Mouse (Mus musculus) stomach, embryonic 14.5 days (tissue): Measurements from ENCODE around the gene Atxn1. TPM values are rescaled to one million over a fixed set of nuclear protein-coding genes. Genes with fewer than 3 reads are reported as not detected.
A peak's percentile ranks its signal among the peaks of the same experiment; 100 is the strongest.

Source experiments
- ATAC-seq: fragments of 200-750 bp; cut with Nextera tagmentation; 2 replicates; pipeline ENCODE4 v1.8.0; 2017; ENCODE audit warnings: low read depth, moderate TSS enrichment; ENCODE audit not compliant: insufficient number of reproducible peaks, insufficient read depth, low FRiP score
- H3K27ac ChIP-seq: fragments of 300-500 bp; sonication (generic); 2 replicates; pipeline ENCODE4 v1.5.1; 2014; ENCODE audit warnings: mild to moderate bottlenecking, low read length, moderate library complexity, mixed read lengths
- H3K27me3 ChIP-seq: fragments of 300-500 bp; sonication (generic); 2 replicates; pipeline ENCODE4 v1.6.1; 2014; ENCODE audit warnings: low read length, control low read depth, mixed read lengths; ENCODE audit not compliant: control insufficient read depth, insufficient read depth
- H3K36me3 ChIP-seq: fragments of 300-500 bp; sonication (generic); 2 replicates; pipeline ENCODE4 v1.6.1; 2014; ENCODE audit warnings: mild to moderate bottlenecking, control low read depth, low read length, moderate library complexity, mixed read lengths; ENCODE audit not compliant: control insufficient read depth, insufficient read depth
- H3K4me1 ChIP-seq: fragments of 300-500 bp; sonication (generic); 2 replicates; pipeline ENCODE4 v1.6.1; 2014; ENCODE audit warnings: low read length, control low read depth, mixed read lengths; ENCODE audit not compliant: control insufficient read depth, insufficient read depth
- H3K4me2 ChIP-seq: fragments of 300-500 bp; sonication (generic); replicated peaks from 2 replicates; pipeline ENCODE4 v1.6.1; 2014; ENCODE audit warnings: low read depth, low read length, control low read depth
- H3K4me3 ChIP-seq: fragments of 300-500 bp; sonication (generic); 2 replicates; pipeline ENCODE4 v1.5.1; 2014; ENCODE audit warnings: low read depth, low read length, control low read depth
- H3K9ac ChIP-seq: fragments of 300-500 bp; sonication (generic); replicated peaks from 2 replicates; pipeline ENCODE4 v1.6.1; 2014; ENCODE audit warnings: low read depth, mild to moderate bottlenecking, control low read depth, low read length, moderate library complexity, mixed read lengths
- H3K9me3 ChIP-seq: fragments of 300-500 bp; sonication (generic); 2 replicates; pipeline ENCODE4 v1.6.1; 2016; ENCODE audit warnings: low read depth, low read length, control low read depth; ENCODE audit not compliant: control insufficient read depth
- WGBS: fragments of 180-500 bp; shearing (Covaris S2); extraction: QIAGEN DNeasy Blood & Tissue Kit; methylation state at CpG from one replicate; pipeline ENCODE4 v1.1.7; 2014; 5-methylcytosine and 5-hydroxymethylcytosine counted together
- polyA plus RNA-seq: library from polyadenylated mRNA; unstranded; fragments of >200 nt; fragmentation: Nextera tagmentation; extraction: Ambion mirVana; gene quantifications from 2 replicates; pipeline ENCODE4 v1.2.1, GENCODE M21; 2014

Gene Atxn1
- polyA plus RNA-seq, 1 experiment from 2014 or later: 6.5 TPM

- 84% methylated on average over 5 of the region's 5 CpGs for WGBS
These were observed 7.2 kb downstream of the Atxn1 start for GRCm38 (mm10) chr13:45957629-45958028.

GRCm38 (mm10) chr13:45956287-45956686, 8.5 kb downstream of the Atxn1 start:
- no peak for ATAC-seq
- no peak overlapping the region for H3K9ac ChIP-seq
- no peaks in the 10 kb centered on the region for H3K9me3 ChIP-seq
- H3K36me3 ChIP-seq: no peaks in the 10 kb centered on the region; the same call in 1 of the 2 replicates
- H3K4me1 ChIP-seq: peaks cover 9% of the 10 kb centered on the region; the same call in 1 of the 2 replicates
- 85% methylated on average over 6 of the region's 6 CpGs for WGBS
- H3K4me2 ChIP-seq: no peak overlapping the region
- H3K27me3 ChIP-seq: no peaks in the 10 kb centered on the region
- no peak overlapping the region for H3K27ac ChIP-seq
- H3K4me3 ChIP-seq: no peak overlapping the region

More at GRCm38 (mm10) chr13:45957629-45958028, 7.2 kb downstream of the Atxn1 start:
- Histone ChIP-seq H3K4me2 (no peak overlapping the region), H3K4me3 (no peak overlapping the region), H3K27ac (no peak overlapping the region), H3K9me3 (no peaks in the 10 kb centered on the region), H3K27me3 (no peaks in the 10 kb centered on the region), H3K4me1 (peaks cover 17% of the 10 kb centered on the region; the same call in 1 of the 2 replicates), H3K36me3 (no peaks in the 10 kb centered on the region; the same call in 1 of the 2 replicates), H3K9ac (no peak overlapping the region)
- no peak for ATAC-seq

- H3K9me3 ChIP-seq: no peaks in the 10 kb centered on the region
- peaks cover 11% of the 10 kb centered on the region for H3K4me1 ChIP-seq
- H3K9ac ChIP-seq: no peak overlapping the region
- no peak overlapping the region for H3K27ac ChIP-seq
- ATAC-seq: no peak
- H3K4me2 ChIP-seq: no peak overlapping the region
- H3K4me3 ChIP-seq: no peak overlapping the region
- no peaks in the 10 kb centered on the region; the same call in 1 of the 2 replicates for H3K36me3 ChIP-seq
- 83% methylated on average over 9 of the region's 9 CpGs for WGBS
- no peaks in the 10 kb centered on the region for H3K27me3 ChIP-seq
These were observed 9.3 kb downstream of the Atxn1 start for GRCm38 (mm10) chr13:45955370-45956055.

- Histone ChIP-seq H3K4me2 (no peak overlapping the region), H3K4me1 (peaks cover 8% of the 10 kb centered on the region; the same call in 1 of the 2 replicates), H3K9me3 (no peaks in the 10 kb centered on the region), H3K27me3 (no peaks in the 10 kb centered on the region), H3K27ac (no peak overlapping the region), H3K36me3 (no peaks in the 10 kb centered on the region; the same call in 1 of the 2 replicates), H3K4me3 (no peak overlapping the region), H3K9ac (no peak overlapping the region)
- WGBS: 78% methylated on average over 4 of the region's 4 CpGs
- ATAC-seq: no peak
These were observed 11.7 kb downstream of the Atxn1 start for GRCm38 (mm10) chr13:45953098-45953497.

GRCm38 (mm10) chr13:45951071-45951645, 13.7 kb downstream of the Atxn1 start:
- Histone ChIP-seq H3K9ac (no peak overlapping the region), H3K4me2 (no peak overlapping the region), H3K9me3 (no peaks in the 10 kb centered on the region), H3K27me3 (no peaks in the 10 kb centered on the region), H3K36me3 (no peaks in the 10 kb centered on the region; the same call in 1 of the 2 replicates), H3K4me1 (peaks cover 8% of the 10 kb centered on the region; the same call in 1 of the 2 replicates), H3K4me3 (no peak overlapping the region), H3K27ac (0 out of 2 replicates have a peak overlapping the region, but pooled peaks have one; percentile 5)
- no peak for ATAC-seq
- WGBS: 69% methylated on average over 20 of the region's 20 CpGs

- Histone ChIP-seq H3K36me3 (no peaks in the 10 kb centered on the region; the same call in 1 of the 2 replicates), H3K27ac (peak overlapping the region; percentile 5; the same call in 1 of the 2 replicates), H3K9ac (no peak overlapping the region), H3K9me3 (no peaks in the 10 kb centered on the region), H3K4me3 (no peak overlapping the region), H3K4me1 (peaks cover 8% of the 10 kb centered on the region; the same call in 1 of the 2 replicates), H3K27me3 (no peaks in the 10 kb centered on the region), H3K4me2 (no peak overlapping the region)
- WGBS: 45% methylated on average over 8 of the region's 8 CpGs
- no peak for ATAC-seq
These were observed 14.4 kb downstream of the Atxn1 start for GRCm38 (mm10) chr13:45950355-45950861.

GRCm38 (mm10) chr13:45946136-45946535, 18.7 kb downstream of the Atxn1 start:
- Histone ChIP-seq H3K9me3 (no peaks in the 10 kb centered on the region), H3K27me3 (no peaks in the 10 kb centered on the region), H3K9ac (no peak overlapping the region), H3K4me1 (peaks cover 8% of the 10 kb centered on the region; the same call in 1 of the 2 replicates), H3K4me3 (no peak overlapping the region), H3K27ac (no peak overlapping the region), H3K36me3 (no peaks in the 10 kb centered on the region), H3K4me2 (no peak overlapping the region)
- 90% methylated on average over 11 of the region's 11 CpGs for WGBS
- no peak for ATAC-seq

GRCm38 (mm10) chr13:45942337-45942736, 22.5 kb downstream of the Atxn1 start:
- Histone ChIP-seq H3K4me1 (no peaks in the 10 kb centered on the region; the same call in none of the 2 replicates), H3K4me3 (no peak overlapping the region), H3K9ac (no peak overlapping the region), H3K4me2 (no peak overlapping the region), H3K27ac (no peak overlapping the region), H3K27me3 (no peaks in the 10 kb centered on the region), H3K36me3 (no peaks in the 10 kb centered on the region; the same call in 1 of the 2 replicates), H3K9me3 (no peaks in the 10 kb centered on the region)
- no peak for ATAC-seq
- 77% methylated on average over 7 of the region's 7 CpGs for whole genome bisulfite sequencing
